Mouse (Mus musculus): ENCODE data around the gene Ttc28. TPM values are rescaled to one million over a fixed set of nuclear protein-coding genes. Genes with fewer than 3 reads are reported as not detected.

The Ttc28 gene
- total RNA-seq, 1 experiment = 5.8 TPM

DNA sequence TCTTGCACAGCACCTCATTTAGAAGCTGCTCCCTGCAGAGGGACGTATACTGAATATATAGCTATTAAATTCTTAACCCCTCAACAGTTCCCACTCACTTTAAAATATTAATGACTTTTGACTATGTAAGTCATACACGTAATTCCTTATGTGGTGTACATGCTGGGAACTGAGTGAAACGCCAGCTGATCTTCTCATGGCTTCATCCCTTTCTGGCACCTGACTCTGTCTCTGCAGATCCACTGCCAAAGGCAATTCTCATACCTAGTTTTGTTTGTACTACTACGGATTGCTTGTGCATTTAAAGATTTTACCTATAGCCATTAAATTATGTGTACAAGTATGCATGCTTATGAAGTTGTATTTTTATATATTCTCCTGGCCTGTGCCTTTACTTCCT lies 39.9 kb downstream of the Ttc28 start:
- H3K36me3 ChIP-seq (ENCODE audit: control insufficient read depth, insufficient read depth, low read length, poor library complexity, severe bottlenecking) = no peaks in the 10 kb centered on the region
- no peaks in the 10 kb centered on the region for H3K9me3 ChIP-seq (ENCODE audit: control insufficient read depth, insufficient read depth, low read depth, low read length)
- no peak for DNase-seq (ENCODE audit: low read depth, low spot score)
- H3K9ac ChIP-seq (ENCODE audit: insufficient read depth, low read depth, low read length, poor library complexity, severe bottlenecking) = no peak overlapping the region
- H3K4me1 ChIP-seq (ENCODE audit: control insufficient read depth in 2 of 2, insufficient read depth in 2 of 2, low read length in 2 of 2, poor library complexity in 1 of 2) = no peaks in the 10 kb centered on the region
- no peak overlapping the region for H3K27ac ChIP-seq (ENCODE audit: insufficient read depth, low read depth, low read length, poor library complexity, severe bottlenecking)
- TF ChIP-seq ZC3H11A (IDR thresholded peaks at IDR 0.05; ENCODE audit: borderline replicate concordance, low read depth, low read length) = no peak
- in situ Hi-C loops (cut with MboI; ENCODE audit: low sequenced_read_pairs in 2 of 2, unreplicated experiment in 2 of 2) = no loop called here
- H3K4me3 ChIP-seq (ENCODE audit: insufficient read depth in 1 of 2, low read depth in 1 of 2, low read length in 2 of 2, poor library complexity in 1 of 2, severe bottlenecking in 1 of 2) = no peak overlapping the region

DNA sequence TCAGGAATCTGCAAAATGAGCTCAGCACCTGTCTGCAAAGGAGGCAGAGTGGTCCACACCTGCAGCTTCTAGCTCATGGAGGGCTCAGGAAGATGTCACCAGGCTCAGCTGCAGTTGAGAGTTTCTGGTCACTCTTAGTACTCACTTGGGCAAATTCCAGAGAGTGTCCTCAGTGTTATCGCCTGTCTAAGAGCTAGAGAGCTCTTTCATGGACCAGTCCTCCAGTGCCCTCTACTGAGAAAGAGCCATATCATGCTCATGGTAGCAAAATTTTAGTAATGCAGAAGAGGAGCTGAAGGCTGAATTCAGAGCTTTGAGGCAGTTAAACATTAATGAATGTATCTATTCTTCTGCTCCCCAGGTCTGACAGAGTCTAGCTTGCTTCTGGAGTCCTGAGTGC lies 43.7 kb downstream of the Ttc28 start:
- H3K4me1 ChIP-seq (ENCODE audit: control insufficient read depth in 2 of 2, insufficient read depth in 2 of 2, low read length in 2 of 2, poor library complexity in 1 of 2) = no peaks in the 10 kb centered on the region
- DNase-seq (ENCODE audit: low read depth, low spot score) = no peak
- H3K36me3 ChIP-seq (ENCODE audit: control insufficient read depth, insufficient read depth, low read length, poor library complexity, severe bottlenecking) = no peaks in the 10 kb centered on the region
- TF ChIP-seq ZNF384 (IDR thresholded peaks at IDR 0.05; ENCODE audit: low read depth, low read length) = no peak
- no peak for TF ChIP-seq HCFC1 (IDR thresholded peaks at IDR 0.05; ENCODE audit: borderline replicate concordance, insufficient read depth, low read length)
- no peak for TF ChIP-seq MAFK (IDR thresholded peaks at IDR 0.05; ENCODE audit: insufficient read depth, low read depth, low read length)
- TF ChIP-seq ZC3H11A (IDR thresholded peaks at IDR 0.05; ENCODE audit: borderline replicate concordance, low read depth, low read length) = no peak
- TF ChIP-seq CHD2 (IDR thresholded peaks at IDR 0.05; ENCODE audit: low read depth, low read length) = no peak
- no peak overlapping the region for H3K4me3 ChIP-seq (ENCODE audit: insufficient read depth in 1 of 2, low read depth in 1 of 2, low read length in 2 of 2, poor library complexity in 1 of 2, severe bottlenecking in 1 of 2)
- no peak overlapping the region for H3K9ac ChIP-seq (ENCODE audit: insufficient read depth, low read depth, low read length, poor library complexity, severe bottlenecking)
- H3K9me3 ChIP-seq (ENCODE audit: control insufficient read depth, insufficient read depth, low read depth, low read length) = no peaks in the 10 kb centered on the region
- H3K27ac ChIP-seq (ENCODE audit: insufficient read depth, low read depth, low read length, poor library complexity, severe bottlenecking) = no peak overlapping the region
- in situ Hi-C loops (cut with MboI; ENCODE audit: low sequenced_read_pairs in 2 of 2, unreplicated experiment in 2 of 2) = no loop called here

DNA sequence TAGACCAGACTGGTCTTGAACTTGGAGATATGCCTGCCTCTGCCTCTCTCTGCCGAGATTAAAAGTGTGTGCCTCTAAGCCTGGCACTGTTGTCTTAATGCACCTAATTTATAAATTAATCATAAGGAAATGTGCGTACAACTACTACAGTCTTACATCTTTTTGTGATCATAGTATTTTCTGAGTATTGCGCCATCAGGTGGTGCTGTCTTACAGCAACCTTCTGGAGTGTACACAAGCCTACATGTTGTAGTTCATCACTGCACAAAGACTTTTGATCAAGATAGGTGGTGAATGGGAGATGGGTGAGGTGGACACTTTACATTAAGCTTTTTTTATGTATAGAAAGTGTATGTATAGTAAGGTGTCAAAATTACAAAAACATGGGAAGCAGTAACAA lies 45.0 kb downstream of the Ttc28 start:
- no peak for TF ChIP-seq MAFK (IDR thresholded peaks at IDR 0.05; ENCODE audit: insufficient read depth, low read depth, low read length)
- TF ChIP-seq ZNF384 (IDR thresholded peaks at IDR 0.05; ENCODE audit: low read depth, low read length) = no peak
- TF ChIP-seq ZC3H11A (IDR thresholded peaks at IDR 0.05; ENCODE audit: borderline replicate concordance, low read depth, low read length) = no peak
- TF ChIP-seq CHD2 (IDR thresholded peaks at IDR 0.05; ENCODE audit: low read depth, low read length) = no peak
- no peak for TF ChIP-seq HCFC1 (IDR thresholded peaks at IDR 0.05; ENCODE audit: borderline replicate concordance, insufficient read depth, low read length)
- Histone ChIP-seq H3K27ac (ENCODE audit: insufficient read depth, low read depth, low read length, poor library complexity, severe bottlenecking) (no peak overlapping the region), H3K9me3 (ENCODE audit: control insufficient read depth, insufficient read depth, low read depth, low read length) (no peaks in the 10 kb centered on the region), H3K9ac (ENCODE audit: insufficient read depth, low read depth, low read length, poor library complexity, severe bottlenecking) (no peak overlapping the region), H3K36me3 (ENCODE audit: control insufficient read depth, insufficient read depth, low read length, poor library complexity, severe bottlenecking) (no peaks in the 10 kb centered on the region), H3K4me3 (ENCODE audit: insufficient read depth in 1 of 2, low read depth in 1 of 2, low read length in 2 of 2, poor library complexity in 1 of 2, severe bottlenecking in 1 of 2) (no peak overlapping the region), H3K4me1 (ENCODE audit: control insufficient read depth in 2 of 2, insufficient read depth in 2 of 2, low read length in 2 of 2, poor library complexity in 1 of 2) (no peaks in the 10 kb centered on the region)
- no peak for DNase-seq (ENCODE audit: low read depth, low spot score)
- in situ Hi-C loops (cut with MboI; ENCODE audit: low sequenced_read_pairs in 2 of 2, unreplicated experiment in 2 of 2) = no loop called here

DNA sequence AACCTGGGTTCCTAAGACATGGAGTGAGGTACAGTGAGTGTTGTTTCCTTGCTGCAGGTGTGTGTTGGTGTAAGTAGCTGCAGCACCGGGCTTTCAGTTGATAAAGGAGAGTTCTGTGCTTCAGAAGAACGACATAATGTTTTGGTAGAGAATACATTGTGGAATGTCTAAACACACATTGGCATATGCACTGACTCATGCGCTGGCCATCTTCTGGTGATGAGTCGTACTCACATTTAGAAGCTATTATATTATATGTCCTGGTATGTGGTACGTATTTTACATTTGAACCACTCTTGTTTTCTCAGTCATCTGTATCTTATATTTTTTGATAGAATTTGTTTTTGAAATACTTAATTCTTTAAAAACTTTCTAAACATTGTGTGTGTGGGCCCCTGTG lies 46.2 kb downstream of the Ttc28 start:
- in situ Hi-C loops (cut with MboI; ENCODE audit: low sequenced_read_pairs in 2 of 2, unreplicated experiment in 2 of 2) = no loop called here
- Histone ChIP-seq H3K9me3 (ENCODE audit: control insufficient read depth, insufficient read depth, low read depth, low read length) (no peaks in the 10 kb centered on the region), H3K4me3 (ENCODE audit: insufficient read depth in 1 of 2, low read depth in 1 of 2, low read length in 2 of 2, poor library complexity in 1 of 2, severe bottlenecking in 1 of 2) (no peak overlapping the region), H3K27ac (ENCODE audit: insufficient read depth, low read depth, low read length, poor library complexity, severe bottlenecking) (no peak overlapping the region), H3K36me3 (ENCODE audit: control insufficient read depth, insufficient read depth, low read length, poor library complexity, severe bottlenecking) (no peaks in the 10 kb centered on the region), H3K4me1 (ENCODE audit: control insufficient read depth in 2 of 2, insufficient read depth in 2 of 2, low read length in 2 of 2, poor library complexity in 1 of 2) (no peaks in the 10 kb centered on the region), H3K9ac (ENCODE audit: insufficient read depth, low read depth, low read length, poor library complexity, severe bottlenecking) (no peak overlapping the region)
- DNase-seq (ENCODE audit: low read depth, low spot score) = no peak
- TF ChIP-seq HCFC1 (IDR thresholded peaks at IDR 0.05; ENCODE audit: borderline replicate concordance, insufficient read depth, low read length) = no peak
- no peak for TF ChIP-seq CHD2 (IDR thresholded peaks at IDR 0.05; ENCODE audit: low read depth, low read length)
- no peak for TF ChIP-seq ZC3H11A (IDR thresholded peaks at IDR 0.05; ENCODE audit: borderline replicate concordance, low read depth, low read length)
- no peak for TF ChIP-seq MAFK (IDR thresholded peaks at IDR 0.05; ENCODE audit: insufficient read depth, low read depth, low read length)
- no peak for TF ChIP-seq ZNF384 (IDR thresholded peaks at IDR 0.05; ENCODE audit: low read depth, low read length)

- DNase-seq (ENCODE audit: low read depth, low spot score) = no peak
- no peaks in the 10 kb centered on the region for H3K36me3 ChIP-seq (ENCODE audit: control insufficient read depth, insufficient read depth, low read length, poor library complexity, severe bottlenecking)
- H3K27ac ChIP-seq (ENCODE audit: insufficient read depth, low read depth, low read length, poor library complexity, severe bottlenecking) = no peak overlapping the region
- no peak overlapping the region for H3K9ac ChIP-seq (ENCODE audit: insufficient read depth, low read depth, low read length, poor library complexity, severe bottlenecking)
- in situ Hi-C loops (cut with MboI; ENCODE audit: low sequenced_read_pairs in 2 of 2, unreplicated experiment in 2 of 2) = no loop called here
- H3K4me3 ChIP-seq (ENCODE audit: insufficient read depth in 1 of 2, low read depth in 1 of 2, low read length in 2 of 2, poor library complexity in 1 of 2, severe bottlenecking in 1 of 2) = no peak overlapping the region
- no peaks in the 10 kb centered on the region for H3K4me1 ChIP-seq (ENCODE audit: control insufficient read depth in 2 of 2, insufficient read depth in 2 of 2, low read length in 2 of 2, poor library complexity in 1 of 2)
- no peaks in the 10 kb centered on the region for H3K9me3 ChIP-seq (ENCODE audit: control insufficient read depth, insufficient read depth, low read depth, low read length)
- TF ChIP-seq ZC3H11A (IDR thresholded peaks at IDR 0.05; ENCODE audit: borderline replicate concordance, low read depth, low read length) (no peak), HCFC1 (IDR thresholded peaks at IDR 0.05; ENCODE audit: borderline replicate concordance, insufficient read depth, low read length) (no peak), CHD2 (IDR thresholded peaks at IDR 0.05; ENCODE audit: low read depth, low read length) (no peak), MAFK (IDR thresholded peaks at IDR 0.05; ENCODE audit: insufficient read depth, low read depth, low read length) (no peak), ZNF384 (IDR thresholded peaks at IDR 0.05; ENCODE audit: low read depth, low read length) (no peak)
Measured at GRCm38 (mm10) chr5:110928289-110928688, 48.7 kb downstream of the Ttc28 start.
